Mouse (Mus musculus) embryonic fibroblast, embryonic 13.5 days (primary cell): ENCODE results near the gene Ankrd13a. TPM values are rescaled to one million over a fixed set of nuclear protein-coding genes. Genes with fewer than 3 reads are reported as not detected.

Experiments used
- H3K27ac ChIP-seq: 2 replicates; pipeline ENCODE4 v1.5.1; 2012; ENCODE audit warnings: low read length, control low read depth, inconsistent platforms; ENCODE audit not compliant: insufficient read depth
- H3K4me1 ChIP-seq: 2 replicates; pipeline ENCODE4 v1.6.1; 2011; ENCODE audit warnings: low read length; ENCODE audit not compliant: control insufficient read depth, insufficient read depth
- H3K4me3 ChIP-seq: 2 replicates; pipeline ENCODE4 v1.5.1; 2011; ENCODE audit warnings: mild to moderate bottlenecking, control low read depth, low read length; ENCODE audit not compliant: insufficient read depth
- CTCF ChIP-seq: IDR thresholded peaks from 2 replicates; pipeline ENCODE4 v1.5.1; 2011; ENCODE audit warnings: mild to moderate bottlenecking, control low read depth, low read length, moderate library complexity, borderline replicate concordance; ENCODE audit not compliant: insufficient read depth
- POLR2A ChIP-seq: IDR thresholded peaks from 2 replicates; pipeline ENCODE4 v1.6.1; 2011; ENCODE audit warnings: low read depth, mild to moderate bottlenecking, control low read depth, low read length, moderate library complexity
- polyA plus RNA-seq: library from polyadenylated mRNA; stranded (reverse); fragments of >200 nt; gene quantifications from 2 replicates; pipeline ENCODE4 v1.2.4, GENCODE M21; 2011; ENCODE audit warnings: low read depth; ENCODE audit not compliant: missing spikeins, insufficient read length

Gene Ankrd13a
- polyA plus RNA-seq, 1 experiment, result 85.8 TPM

DNA sequence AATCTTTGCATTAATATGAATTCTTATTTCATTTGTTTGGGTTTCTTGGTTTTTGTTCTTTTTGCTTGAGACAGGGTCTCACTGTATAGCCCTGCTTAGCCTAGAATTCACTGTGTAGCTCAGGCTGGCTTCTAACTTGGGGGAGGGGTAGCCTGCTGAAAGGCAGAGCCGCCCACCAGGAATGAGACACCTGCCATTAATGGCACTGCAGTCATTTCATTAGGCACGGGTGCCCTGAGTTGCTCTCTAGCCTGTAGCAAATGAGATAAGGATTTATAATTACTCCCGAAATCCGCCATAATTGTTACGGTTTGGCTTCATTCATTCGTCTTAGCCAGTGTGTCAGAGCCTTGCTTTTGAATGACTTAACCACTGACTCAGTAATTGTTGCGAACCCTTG, 1.7 kb downstream of the Ankrd13a start:
- peaks cover 8% of the 10 kb centered on the region for H3K4me1 ChIP-seq
- no peak for TF ChIP-seq POLR2A
- no peak overlapping the region for H3K27ac ChIP-seq
- H3K4me3 ChIP-seq, result peak overlapping the region; percentile 96

DNA sequence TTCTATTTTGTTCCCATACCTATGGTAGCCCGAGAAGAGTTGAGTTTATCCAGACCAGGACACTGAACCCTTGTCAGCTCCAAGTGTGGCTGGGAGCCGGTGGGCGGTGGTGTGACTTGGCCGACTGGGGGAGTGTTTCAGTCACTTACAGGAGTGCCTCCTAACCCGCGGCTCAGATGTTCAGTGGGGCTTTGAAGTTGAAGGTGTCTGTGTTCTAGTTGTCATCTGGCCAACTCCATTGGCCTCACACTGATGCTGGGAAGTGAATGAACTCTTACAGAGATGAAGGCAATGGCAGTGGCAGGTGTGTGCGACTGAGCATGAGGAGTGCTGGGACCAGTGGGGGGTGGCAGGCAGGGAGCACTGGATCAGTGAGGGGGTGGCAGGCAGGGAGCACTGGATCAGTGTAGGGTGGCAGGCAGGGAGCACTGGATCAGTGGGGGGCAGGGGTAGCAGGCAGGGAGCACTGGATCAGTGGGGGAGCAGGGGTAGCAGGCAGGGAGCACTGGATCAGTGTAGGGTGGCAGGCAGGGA, 5.5 kb downstream of the Ankrd13a start:
- H3K4me3 ChIP-seq, result no peak overlapping the region
- no peak overlapping the region for H3K27ac ChIP-seq
- TF ChIP-seq POLR2A, result no peak
- TF ChIP-seq CTCF, result no peak
- H3K4me1 ChIP-seq, result no peaks in the 10 kb centered on the region; the same call in 1 of the 2 replicates

- TF ChIP-seq CTCF (no peak), POLR2A (no peak)
- Histone ChIP-seq H3K4me1 (no peaks in the 10 kb centered on the region; the same call in 1 of the 2 replicates), H3K4me3 (no peak overlapping the region)
Measured at GRCm38 (mm10) chr5:114780912-114781311, 6.4 kb downstream of the Ankrd13a start.

GRCm38 (mm10) chr5:114782991-114783390, 8.5 kb downstream of the Ankrd13a start:
- no peak overlapping the region for H3K4me3 ChIP-seq
- H3K4me1 ChIP-seq, result no peaks in the 10 kb centered on the region
- H3K27ac ChIP-seq, result no peak overlapping the region
- TF ChIP-seq CTCF, result no peak
- no peak for TF ChIP-seq POLR2A

More at GRCm38 (mm10) chr5:114780912-114781311, 6.4 kb downstream of the Ankrd13a start:
- no peak overlapping the region for H3K27ac ChIP-seq

GRCm38 (mm10) chr5:114783405-114784163, 9.1 kb downstream of the Ankrd13a start:
- no peak overlapping the region for H3K27ac ChIP-seq
- no peaks in the 10 kb centered on the region for H3K4me1 ChIP-seq
- TF ChIP-seq CTCF (no peak), POLR2A (no peak)
- H3K4me3 ChIP-seq, result no peak overlapping the region

GRCm38 (mm10) chr5:114784622-114785165, 10.2 kb downstream of the Ankrd13a start:
- Histone ChIP-seq H3K4me1 (no peaks in the 10 kb centered on the region), H3K4me3 (no peak overlapping the region), H3K27ac (no peak overlapping the region)
- no peak for TF ChIP-seq POLR2A
- no peak for TF ChIP-seq CTCF

- Histone ChIP-seq H3K27ac (no peak overlapping the region), H3K4me1 (no peaks in the 10 kb centered on the region), H3K4me3 (no peak overlapping the region)
- TF ChIP-seq CTCF, result no peak
Measured at GRCm38 (mm10) chr5:114785196-114785595, 10.7 kb downstream of the Ankrd13a start.

DNA sequence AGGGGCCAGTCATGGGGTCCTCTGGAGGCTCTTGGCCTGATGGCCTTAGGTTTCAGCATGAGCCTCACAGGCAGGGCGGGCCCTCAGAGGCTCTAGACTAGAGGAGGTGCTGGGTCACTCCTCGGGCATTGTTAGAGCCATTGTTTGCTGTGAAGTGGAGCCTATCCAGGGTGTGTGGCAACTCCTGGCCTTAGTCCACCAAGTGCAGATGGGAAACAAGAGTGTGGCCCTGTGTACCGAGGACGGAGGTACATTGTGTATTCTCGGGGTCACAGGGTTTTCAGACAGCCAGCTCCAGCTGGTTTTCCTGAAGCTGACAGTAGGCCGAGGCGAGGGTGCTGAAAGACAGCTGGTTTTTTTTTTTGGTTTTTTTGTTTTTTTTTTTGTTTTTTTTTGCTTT, 18.8 kb downstream of the Ankrd13a start:
- TF ChIP-seq POLR2A, result no peak

DNA sequence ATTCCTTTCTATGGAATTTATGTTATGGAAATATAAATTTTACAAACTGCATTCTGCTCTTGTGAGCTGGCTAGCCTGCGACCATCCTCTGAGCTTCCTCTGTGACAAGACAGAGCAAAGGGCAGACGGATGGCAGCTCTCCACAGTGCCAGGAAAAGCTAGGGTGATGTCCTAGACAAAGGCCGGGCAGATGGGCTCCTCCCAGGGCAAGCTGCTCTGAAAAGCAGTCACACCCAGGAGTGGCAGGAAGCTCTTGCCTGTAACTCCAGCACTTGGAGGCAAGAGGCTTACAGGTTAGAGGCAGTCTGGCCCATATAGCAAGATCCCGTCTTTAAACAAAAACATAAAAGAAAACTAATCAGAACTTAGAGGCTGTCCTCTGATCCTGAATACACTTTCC, 20.1 kb downstream of the Ankrd13a start:
- no peak overlapping the region for H3K4me3 ChIP-seq

More for the DNA sequence above, 18.8 kb downstream of the Ankrd13a start:
- no peak overlapping the region for H3K27ac ChIP-seq
- H3K4me1 ChIP-seq, result peaks cover 4% of the 10 kb centered on the region; the same call in 1 of the 2 replicates
- H3K4me3 ChIP-seq, result no peak overlapping the region

GRCm38 (mm10) chr5:114795231-114795630, 20.8 kb downstream of the Ankrd13a start:
- Histone ChIP-seq H3K27ac (no peak overlapping the region), H3K4me3 (no peak overlapping the region), H3K4me1 (peaks cover 4% of the 10 kb centered on the region; the same call in 1 of the 2 replicates)
- TF ChIP-seq CTCF (no peak), POLR2A (no peak)

More for the DNA sequence above, 20.1 kb downstream of the Ankrd13a start:
- Histone ChIP-seq H3K27ac (no peak overlapping the region), H3K4me1 (peaks cover 4% of the 10 kb centered on the region; the same call in 1 of the 2 replicates)
- no peak for TF ChIP-seq CTCF
- no peak for TF ChIP-seq POLR2A

DNA sequence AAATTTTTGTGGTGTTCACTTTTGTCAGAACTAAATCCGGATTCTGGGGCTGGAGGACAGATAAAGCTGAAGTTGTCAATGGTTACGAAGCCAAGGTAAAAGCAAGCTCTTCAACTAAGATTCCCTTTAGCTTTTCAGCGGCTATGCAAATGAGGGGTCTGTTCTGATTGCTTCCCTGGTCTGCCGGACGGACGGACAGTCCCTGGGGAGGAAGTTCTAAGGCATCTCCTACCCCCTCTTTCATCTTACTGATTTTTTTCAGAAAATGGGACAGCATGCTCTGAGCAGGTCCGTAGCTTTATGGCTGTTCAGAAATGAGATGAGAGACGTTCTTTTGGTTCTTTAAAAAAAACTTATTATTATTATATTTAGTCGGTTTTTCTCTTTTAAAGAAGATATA, 21.2 kb downstream of the Ankrd13a start:
- TF ChIP-seq POLR2A (no peak), CTCF (no peak)
- no peak overlapping the region for H3K4me3 ChIP-seq

More for the DNA sequence above, 21.2 kb downstream of the Ankrd13a start:
- peaks cover 4% of the 10 kb centered on the region; the same call in 1 of the 2 replicates for H3K4me1 ChIP-seq
- no peak overlapping the region for H3K27ac ChIP-seq
